Mouse (Mus musculus) MEL (cell line): ENCODE data around the gene Polr2c. TPM values are rescaled to one million over a fixed set of nuclear protein-coding genes. Genes with fewer than 3 reads are reported as not detected.

ENCODE experiments used
- DNase-seq: peaks from one replicate; pipeline ENCODE4 v3.0.0; 2011; ENCODE audit warnings: low read depth, low spot score
- H3K27ac ChIP-seq: 2 replicates; pipeline ENCODE4 v1.5.1; 2012; ENCODE audit warnings: low read depth, mild to moderate bottlenecking, control low read depth, low read length, moderate library complexity; ENCODE audit not compliant: control insufficient read depth
- H3K27me3 ChIP-seq, 2 experiments: fragments of 150-350 bp in 1 of 2; sonication (generic) in 1 of 2; 2 replicates each; pipeline ENCODE4 v1.6.1; 2012; ENCODE audit warnings: low read length in 2 of 2, mild to moderate bottlenecking in 2 of 2, improper control_type of control experiment in 1 of 2, moderate library complexity in 1 of 2; ENCODE audit not compliant: insufficient read depth in 2 of 2, control insufficient read depth in 1 of 2
- H3K36me3 ChIP-seq, 2 experiments: 2 replicates each; pipeline ENCODE4 v1.6.1; 2012 to 2014; ENCODE audit warnings: low read length in 2 of 2, improper control_type of control experiment in 1 of 2, inconsistent platforms in 1 of 2, mild to moderate bottlenecking in 1 of 2; ENCODE audit not compliant: insufficient read depth in 2 of 2, control insufficient read depth in 1 of 2
- H3K4me1 ChIP-seq, 2 experiments: fragments of 150-350 bp in 1 of 2; sonication (generic) in 1 of 2; 2 replicates each; pipeline ENCODE4 v1.6.1; 2012; ENCODE audit warnings: low read length in 2 of 2, improper control_type of control experiment in 1 of 2, mild to moderate bottlenecking in 1 of 2; ENCODE audit not compliant: insufficient read depth in 2 of 2, control insufficient read depth in 1 of 2
- H3K4me3 ChIP-seq, 2 experiments: fragments of 150-350 bp in 1 of 2; sonication (generic) in 1 of 2; 2 replicates each; pipeline ENCODE4 v1.5.1; 2012; ENCODE audit warnings: low read depth in 2 of 2, low read length in 2 of 2, mild to moderate bottlenecking in 2 of 2, moderate library complexity in 2 of 2, control low read depth in 1 of 2, improper control_type of control experiment in 1 of 2; ENCODE audit not compliant: control insufficient read depth in 1 of 2, insufficient read depth in 1 of 2
- H3K79me2 ChIP-seq: 2 replicates; pipeline ENCODE4 v1.6.1; 2012; ENCODE audit warnings: mild to moderate bottlenecking, low read length, moderate library complexity; ENCODE audit not compliant: control insufficient read depth, poor library complexity, insufficient read depth
- H3K9ac ChIP-seq: 2 replicates; pipeline ENCODE4 v1.6.1; 2012; ENCODE audit warnings: low read depth, mild to moderate bottlenecking, control low read depth, low read length, moderate library complexity; ENCODE audit not compliant: control insufficient read depth, poor library complexity, severe bottlenecking
- H3K9me3 ChIP-seq: fragments of 150-350 bp; sonication (generic); replicated peaks from 2 replicates; pipeline ENCODE4 v1.6.1; 2012; ENCODE audit warnings: mild to moderate bottlenecking, low read length, improper control_type of control experiment, moderate library complexity; ENCODE audit not compliant: insufficient read depth
- BHLHE40 ChIP-seq: IDR thresholded peaks from 2 replicates; pipeline ENCODE4 v1.6.1; 2012; ENCODE audit warnings: low read depth, mild to moderate bottlenecking, inconsistent platforms, low read length, improper control_type of control experiment, borderline replicate concordance
- ETS1 ChIP-seq: IDR thresholded peaks from 2 replicates; pipeline ENCODE4 v1.6.1; 2012; ENCODE audit warnings: low read depth, mild to moderate bottlenecking, inconsistent platforms, low read length, improper control_type of control experiment, moderate library complexity
- GATA1 ChIP-seq: IDR thresholded peaks from 2 replicates; pipeline ENCODE4 v1.6.1; 2011; ENCODE audit warnings: low read depth, low read length, improper control_type of control experiment
- MAFK ChIP-seq: IDR thresholded peaks from 2 replicates; pipeline ENCODE4 v1.6.1; 2011; ENCODE audit warnings: low read depth, mild to moderate bottlenecking, low read length, improper control_type of control experiment, borderline replicate concordance
- MAX ChIP-seq: IDR thresholded peaks from 2 replicates; pipeline ENCODE4 v1.6.1; 2011; ENCODE audit warnings: low read length, improper control_type of control experiment
- MXI1 ChIP-seq: IDR thresholded peaks from 2 replicates; pipeline ENCODE4 v1.6.1; 2011; ENCODE audit warnings: mild to moderate bottlenecking, low read depth, low read length, improper control_type of control experiment
- NELFE ChIP-seq: IDR thresholded peaks from 2 replicates; pipeline ENCODE4 v1.6.1; 2011; ENCODE audit warnings: low read depth, low read length, improper control_type of control experiment
- POLR2AphosphoS2 ChIP-seq: IDR thresholded peaks from 2 replicates; pipeline ENCODE4 v1.6.1; 2011; ENCODE audit warnings: low read length, improper control_type of control experiment
- RCOR1 ChIP-seq: IDR thresholded peaks from 2 replicates; pipeline ENCODE4 v1.6.1; 2012; ENCODE audit warnings: low read depth, mild to moderate bottlenecking, inconsistent platforms, low read length, improper control_type of control experiment
- TAL1 ChIP-seq: IDR thresholded peaks from 2 replicates; pipeline ENCODE4 v1.6.1; 2012; ENCODE audit warnings: mild to moderate bottlenecking, inconsistent platforms, low read length, moderate library complexity, mixed read lengths
- TBP ChIP-seq: IDR thresholded peaks from 2 replicates; pipeline ENCODE4 v1.8.0; 2011; ENCODE audit warnings: low read depth, low read length, improper control_type of control experiment
- TCF12 ChIP-seq: IDR thresholded peaks from 2 replicates; pipeline ENCODE4 v1.6.1; 2014; ENCODE audit warnings: low read depth, mild to moderate bottlenecking, inconsistent platforms, low read length, improper control_type of control experiment, moderate library complexity
- UBTF ChIP-seq: IDR thresholded peaks from 2 replicates; pipeline ENCODE4 v1.6.1; 2012; ENCODE audit warnings: low read depth, mild to moderate bottlenecking, inconsistent platforms, low read length, improper control_type of control experiment, moderate library complexity, borderline replicate concordance; ENCODE audit not compliant: insufficient read depth
- USF1 ChIP-seq: IDR thresholded peaks from 2 replicates; pipeline ENCODE4 v1.6.1; 2014; ENCODE audit warnings: low read depth, mild to moderate bottlenecking, inconsistent platforms, low read length, improper control_type of control experiment, moderate library complexity
- USF2 ChIP-seq, 2 experiments: IDR thresholded peaks; 2 replicates each; pipeline ENCODE4 v1.6.1; 2011 to 2012; ENCODE audit warnings: improper control_type of control experiment in 2 of 2, low read length in 2 of 2, borderline replicate concordance in 1 of 2, inconsistent platforms in 1 of 2, low read depth in 1 of 2, mild to moderate bottlenecking in 1 of 2; ENCODE audit not compliant: insufficient read depth in 1 of 2
- ZC3H11A ChIP-seq: IDR thresholded peaks from 2 replicates; pipeline ENCODE4 v1.6.1; 2012; ENCODE audit warnings: low read depth, mild to moderate bottlenecking, inconsistent platforms, low read length, improper control_type of control experiment
- ZMIZ1 ChIP-seq: IDR thresholded peaks from 2 replicates; pipeline ENCODE4 v1.6.1; 2012; ENCODE audit warnings: low read depth, mild to moderate bottlenecking, inconsistent platforms, low read length, improper control_type of control experiment, moderate library complexity
- ZNF384 ChIP-seq: IDR thresholded peaks from 2 replicates; pipeline ENCODE4 v1.6.1; 2012; ENCODE audit warnings: low read depth, mild to moderate bottlenecking, inconsistent platforms, low read length, improper control_type of control experiment
- polyA plus RNA-seq, 2 experiments: library from polyadenylated mRNA; stranded (reverse) in 1 of 2; unstranded in 1 of 2; fragments of >175 nt in 1 of 2; fragments of >200 nt in 1 of 2; gene quantifications; 2 replicates each; pipeline versions ENCODE4 v1.2.1 to v1.2.4; 2012; ENCODE audit warnings: low replicate concordance in 2 of 2, low read depth in 1 of 2; ENCODE audit not compliant: insufficient read length in 2 of 2, insufficient read depth in 1 of 2, missing spikeins in 1 of 2
- total RNA-seq: library from RNA; depleted of rRNA; stranded (reverse); fragments of 300-350 nt; gene quantifications from 2 replicates; pipeline ENCODE4 v1.2.3, GENCODE M21; 2012

Polr2c gene
- total and polyA plus RNA-seq, 3 experiments, result 92.5 to 181 (median 151) TPM

GRCm38 (mm10) chr8:94914701-94915101 is 57.5 kb downstream of the Polr2c start:
- Histone ChIP-seq H3K27me3 (peaks cover 0 to 2% of the 10 kb centered on the region in 2 experiments; a peak in 3 of 4 replicates), H3K9me3 (no peaks in the 10 kb centered on the region), H3K79me2 (no peaks in the 10 kb centered on the region; the same call in 1 of the 2 replicates), H3K36me3 (peaks cover 0 to 7% of the 10 kb centered on the region in 2 experiments; a peak in 2 of 4 replicates), H3K27ac (no peak overlapping the region), H3K4me1 (peaks cover 0 to 13% of the 10 kb centered on the region in 2 experiments; a peak in 2 of 4 replicates), H3K9ac (no peak overlapping the region)
- TF ChIP-seq MAX (no peak), ZMIZ1 (no peak), USF2 (IDR thresholded peaks at IDR 0.05; ENCODE audit: borderline replicate concordance in 1 of 2, insufficient read depth in 1 of 2, low read depth in 1 of 2, low read length in 2 of 2) (no peak), MXI1 (no peak), RCOR1 (no peak), UBTF (no peak), ZC3H11A (no peak), ETS1 (no peak), USF1 (no peak), NELFE (no peak), POLR2AphosphoS2 (no peak), MAFK (no peak), GATA1 (no peak), BHLHE40 (no peak), ZNF384 (no peak), TBP (no peak)
- TF ChIP-seq, all 39 proteins: peak for 0
- peak; percentile 34 for DNase-seq
- no peak overlapping the region for H3K4me3 ChIP-seq

- H3K9ac ChIP-seq, result peak overlapping the region; percentile 50; the same call in 1 of the 2 replicates
- DNase-seq, result no peak
- H3K36me3 ChIP-seq, result peaks cover 0 to 7% of the 10 kb centered on the region in 2 experiments; a peak in 2 of 4 replicates
- peaks cover 0 to 13% of the 10 kb centered on the region in 2 experiments; a peak in 2 of 4 replicates for H3K4me1 ChIP-seq
- peaks cover 0 to 2% of the 10 kb centered on the region in 2 experiments; a peak in 3 of 4 replicates for H3K27me3 ChIP-seq
- no peak for TF ChIP-seq MXI1
- no peak for TF ChIP-seq TCF12
- peak; percentile 54 for TF ChIP-seq TAL1
- TF ChIP-seq POLR2AphosphoS2, result no peak
- TF ChIP-seq, all 39 proteins: peak for 1
- H3K9me3 ChIP-seq, result no peaks in the 10 kb centered on the region
- no peaks in the 10 kb centered on the region; the same call in 1 of the 2 replicates for H3K79me2 ChIP-seq
- H3K4me3 ChIP-seq, result 0 out of 4 replicates have a peak overlapping the region, but pooled peaks of 1 of the 2 experiments have one; percentile 60
- H3K27ac ChIP-seq, result no peak overlapping the region
These were observed 59.2 kb downstream of the Polr2c start for GRCm38 (mm10) chr8:94916311-94916959.
